Mouse (Mus musculus) cerebellum, postnatal 10 days (tissue): Measurements from ENCODE around the gene Ugt1a6b.

ENCODE experiments used
- DNase-seq, 2 experiments: peaks; one replicate each; pipeline ENCODE4 v3.0.0; 2021; ENCODE audit warnings: mixed read lengths in 2 of 2

The Ugt1a6b gene

GRCm38 (mm10) chr1:88226670-88227379 is 123.8 kb downstream of the Ugt1a6b start, which contains the start of gene Mroh2a:
Mroh2a (plus strand) TSS chr1:88226986.
- DNase-seq, result no peak

- DNase-seq, result no peak
Measured at GRCm38 (mm10) chr1:88227482-88227881, 124.4 kb downstream of the Ugt1a6b start.

- DNase-seq, result no peak
Measured at GRCm38 (mm10) chr1:88228121-88228520, 125.1 kb downstream of the Ugt1a6b start.

GRCm38 (mm10) chr1:88229566-88229965 is 126.5 kb downstream of the Ugt1a6b start:
- no peak for DNase-seq

GRCm38 (mm10) chr1:88229986-88230385 is 126.9 kb downstream of the Ugt1a6b start:
- DNase-seq, result no peak

GRCm38 (mm10) chr1:88230421-88230820 is 127.4 kb downstream of the Ugt1a6b start:
- no peak for DNase-seq

- no peak for DNase-seq
Measured at GRCm38 (mm10) chr1:88230981-88231802, 128.1 kb downstream of the Ugt1a6b start.

GRCm38 (mm10) chr1:88231803-88232499 is 128.9 kb downstream of the Ugt1a6b start:
- DNase-seq, result no peak

GRCm38 (mm10) chr1:88232664-88233380 is 129.8 kb downstream of the Ugt1a6b start:
- DNase-seq, result no peak

- DNase-seq, result no peak
Measured at GRCm38 (mm10) chr1:88233421-88234247, 130.6 kb downstream of the Ugt1a6b start.

- DNase-seq, result no peak
Measured at GRCm38 (mm10) chr1:88234248-88234610, 131.2 kb downstream of the Ugt1a6b start.

- no peak for DNase-seq
Measured at GRCm38 (mm10) chr1:88234646-88235045, 131.6 kb downstream of the Ugt1a6b start.

- no peak for DNase-seq
Measured at GRCm38 (mm10) chr1:88235046-88235893, 132.2 kb downstream of the Ugt1a6b start.

- DNase-seq, result no peak
Measured at GRCm38 (mm10) chr1:88235894-88236415, 132.9 kb downstream of the Ugt1a6b start.

- DNase-seq, result no peak
Measured at GRCm38 (mm10) chr1:88237311-88237710, 134.3 kb downstream of the Ugt1a6b start.

- no peak for DNase-seq
Measured at GRCm38 (mm10) chr1:88238771-88239170, 135.7 kb downstream of the Ugt1a6b start.

GRCm38 (mm10) chr1:88240072-88240471 is 137.0 kb downstream of the Ugt1a6b start:
- DNase-seq, result peak in 1 of 2 experiments; percentile 32

- DNase-seq, result no peak
Measured at GRCm38 (mm10) chr1:88240579-88240978, 137.5 kb downstream of the Ugt1a6b start.

GRCm38 (mm10) chr1:88243861-88244260 is 140.8 kb downstream of the Ugt1a6b start:
- no peak for DNase-seq

GRCm38 (mm10) chr1:88245881-88246280 is 142.8 kb downstream of the Ugt1a6b start:
- no peak for DNase-seq

GRCm38 (mm10) chr1:88246386-88246785 is 143.3 kb downstream of the Ugt1a6b start:
- DNase-seq, result no peak
